Mouse (Mus musculus): ENCODE measurements around the gene Gm4884.

- TF ChIP-seq MYOD1 (IDR thresholded peaks at IDR 0.05; ENCODE audit: control insufficient read depth, insufficient read length, low read depth), result no peak
- TF ChIP-seq CTCF (IDR thresholded peaks at IDR 0.05; ENCODE audit: control insufficient read depth, insufficient read depth, insufficient read length), result no peak
- TF ChIP-seq FOSL1 (IDR thresholded peaks at IDR 0.05; ENCODE audit: insufficient read depth, low read length, poor library complexity, severe bottlenecking), result no peak
- TF ChIP-seq USF1 (IDR thresholded peaks at IDR 0.05; ENCODE audit: low read depth), result no peak
- TF ChIP-seq MYOG (IDR thresholded peaks at IDR 0.05; ENCODE audit: control insufficient read depth, extremely low read depth, insufficient read length), result no peak
- no peak for TF ChIP-seq MAX (IDR thresholded peaks at IDR 0.05)
- TF ChIP-seq CEBPB (IDR thresholded peaks at IDR 0.05; ENCODE audit: low read depth), result no peak
These were observed 45.3 kb upstream of the Gm4884 start, which contains the start of gene 4930433I11Rik for GRCm38 (mm10) chr7:40987243-40987642.

Measured in C2C12 (cell line).